Mouse (Mus musculus): ENCODE data around the gene Khsrp. TPM values are rescaled to one million over a fixed set of nuclear protein-coding genes. Genes with fewer than 3 reads are reported as not detected.
A peak's percentile ranks its signal among the peaks of the same experiment; 100 is the strongest.

Gene Khsrp
- polyA plus RNA-seq, 1 experiment from 2014 or later = 44.9 TPM

DNA sequence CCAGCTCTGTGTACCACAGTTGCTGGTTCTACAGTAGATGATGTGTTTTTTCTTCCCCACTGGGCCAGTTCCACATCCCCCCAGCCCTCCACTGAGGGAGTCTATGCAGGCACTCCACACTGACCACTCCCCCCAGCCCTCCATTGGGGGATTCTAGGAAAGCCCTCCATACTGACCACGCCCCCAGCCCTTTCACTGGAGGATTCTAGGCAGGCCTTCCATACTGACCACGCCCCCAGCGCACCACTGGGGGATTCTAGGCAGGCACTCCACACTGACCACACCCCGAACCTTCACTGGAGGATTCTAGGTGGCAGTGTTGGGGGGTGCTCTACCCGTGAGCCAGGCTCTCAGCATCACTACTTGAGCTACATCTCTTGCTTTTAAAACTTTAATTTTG, 16.1 kb upstream of the Khsrp start:
- Histone ChIP-seq H3K27me3 (ENCODE audit: control insufficient read depth, insufficient read depth, low read length) (no peaks in the 10 kb centered on the region), H3K9me3 (ENCODE audit: control insufficient read depth, low read length) (no peaks in the 10 kb centered on the region), H3K4me3 (ENCODE audit: low read depth, low read length) (no peak overlapping the region), H3K9ac (ENCODE audit: low read length) (no peak overlapping the region), H3K4me2 (no peak overlapping the region), H3K27ac (ENCODE audit: low read depth, low read length) (no peak overlapping the region), H3K4me1 (ENCODE audit: control insufficient read depth, insufficient read depth, low read length) (no peaks in the 10 kb centered on the region), H3K36me3 (ENCODE audit: control insufficient read depth, insufficient read depth, low read length) (peaks cover 5% of the 10 kb centered on the region; the same call in 1 of the 2 replicates)
- DNase-seq (ENCODE audit: low spot score, missing footprints) (no peak), ATAC-seq (ENCODE audit: low FRiP score) (peak; percentile 43; the same call in 1 of the 2 replicates)
- WGBS = 38% methylated on average over 5 of the region's 5 CpGs

DNA sequence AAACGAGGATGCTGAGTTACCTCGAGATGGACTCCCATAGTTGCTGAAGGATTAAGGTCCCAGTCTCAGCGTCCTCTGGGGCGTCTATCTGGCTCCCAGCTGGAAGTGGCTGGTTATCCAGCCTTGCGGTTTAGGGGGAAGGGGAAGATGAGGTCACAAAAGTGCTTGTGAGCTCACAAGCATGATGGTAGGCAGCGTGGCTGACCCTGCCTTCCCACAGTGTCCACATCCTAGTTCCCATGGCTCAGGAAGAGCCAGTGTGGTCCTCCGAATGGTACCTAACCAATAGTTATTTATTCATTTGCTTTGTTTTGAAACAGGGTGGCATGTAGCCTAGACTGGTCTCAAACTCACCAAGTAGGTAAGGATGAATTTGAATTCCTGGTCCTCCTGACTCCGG, 10.2 kb upstream of the Khsrp start, which contains the start of gene Slc25a41:
Gene Slc25a41 (minus strand): TSS at position 101 of the 400 bp plus-strand sequence.
- Histone ChIP-seq H3K4me2 (no peak within 1 kb of the TSS), H3K9ac (ENCODE audit: low read length) (no peak within 1 kb of the TSS), H3K4me1 (ENCODE audit: control insufficient read depth, insufficient read depth, low read length) (no peaks in the 10 kb centered on the region), H3K36me3 (ENCODE audit: control insufficient read depth, insufficient read depth, low read length) (no peaks in the 10 kb centered on the region), H3K4me3 (ENCODE audit: low read depth, low read length) (no peak within 1 kb of the TSS), H3K27ac (ENCODE audit: low read depth, low read length) (no peak within 1 kb of the TSS), H3K27me3 (ENCODE audit: control insufficient read depth, insufficient read depth, low read length) (no peaks in the 10 kb centered on the region), H3K9me3 (ENCODE audit: control insufficient read depth, low read length) (no peaks in the 10 kb centered on the region)
- ATAC-seq (ENCODE audit: low FRiP score) = no peak
- 72% methylated on average over 8 of the region's 8 CpGs for WGBS
- peak; percentile 65 for DNase-seq (ENCODE audit: low spot score, missing footprints)

DNA sequence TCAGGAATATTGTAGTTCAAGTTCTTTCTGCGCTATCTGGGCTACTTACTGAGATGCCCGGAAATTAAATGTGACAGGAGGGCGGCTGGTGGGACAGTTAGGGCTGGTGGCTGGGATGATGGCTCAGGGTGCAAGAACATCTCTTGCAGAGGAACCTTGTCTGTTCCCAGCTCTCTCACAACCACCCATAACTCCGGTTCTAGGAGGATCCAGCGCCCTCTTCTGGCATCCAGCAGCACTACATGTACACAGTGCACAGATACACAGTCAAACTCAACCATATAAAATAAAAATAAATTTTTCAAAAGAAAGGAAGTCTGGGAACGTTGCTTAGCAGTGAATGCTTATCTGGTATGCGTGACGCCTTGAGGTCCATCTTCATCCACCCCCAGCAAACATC, 7.7 kb upstream of the Khsrp start:
- WGBS = 39% methylated on average over 8 of the region's 8 CpGs
- H3K9me3 ChIP-seq (ENCODE audit: control insufficient read depth, low read length) = no peaks in the 10 kb centered on the region
- DNase-seq (ENCODE audit: low spot score, missing footprints) (no peak), ATAC-seq (ENCODE audit: low FRiP score) (no peak)
- no peak overlapping the region for H3K9ac ChIP-seq (ENCODE audit: low read length)
- H3K4me1 ChIP-seq (ENCODE audit: control insufficient read depth, insufficient read depth, low read length) = no peaks in the 10 kb centered on the region
- H3K27ac ChIP-seq (ENCODE audit: low read depth, low read length) = no peak overlapping the region
- no peak overlapping the region for H3K4me2 ChIP-seq
- no peaks in the 10 kb centered on the region for H3K27me3 ChIP-seq (ENCODE audit: control insufficient read depth, insufficient read depth, low read length)
- H3K4me3 ChIP-seq (ENCODE audit: low read depth, low read length) = no peak overlapping the region
- H3K36me3 ChIP-seq (ENCODE audit: control insufficient read depth, insufficient read depth, low read length) = no peaks in the 10 kb centered on the region

DNA sequence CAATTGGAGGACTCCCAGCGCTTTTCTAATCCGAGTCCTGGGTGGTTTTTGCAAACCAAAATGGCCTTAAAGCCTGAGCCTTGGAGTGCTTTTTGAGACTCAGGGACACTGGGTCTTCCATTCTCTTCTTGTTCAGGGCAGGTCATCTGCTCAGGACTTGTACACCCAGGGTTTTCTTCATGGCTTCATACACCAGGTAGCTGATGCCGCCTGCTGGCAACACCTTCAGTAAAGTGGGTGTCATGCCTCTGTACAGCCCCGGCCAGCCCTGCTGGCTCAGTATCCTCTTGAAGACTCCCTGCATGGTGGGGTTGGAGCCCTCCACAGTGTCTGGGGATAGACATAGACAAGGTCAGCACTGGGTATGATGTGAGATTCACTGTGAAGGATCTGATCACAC, 1.5 kb upstream of the Khsrp start:
- no peak for ATAC-seq (ENCODE audit: low FRiP score)
- no peaks in the 10 kb centered on the region for H3K9me3 ChIP-seq (ENCODE audit: control insufficient read depth, low read length)
- no peak overlapping the region for H3K27ac ChIP-seq (ENCODE audit: low read depth, low read length)
- H3K9ac ChIP-seq (ENCODE audit: low read length) = no peak overlapping the region
- 0 out of 2 replicates have a peak overlapping the region, but pooled peaks have one; percentile 49 for H3K4me2 ChIP-seq
- WGBS = 77% methylated on average over 4 of the region's 4 CpGs
- H3K27me3 ChIP-seq (ENCODE audit: control insufficient read depth, insufficient read depth, low read length) = no peaks in the 10 kb centered on the region
- peaks cover 1% of the 10 kb centered on the region for H3K36me3 ChIP-seq (ENCODE audit: control insufficient read depth, insufficient read depth, low read length)
- no peak for DNase-seq (ENCODE audit: low spot score, missing footprints)
- peaks cover 14% of the 10 kb centered on the region for H3K4me1 ChIP-seq (ENCODE audit: control insufficient read depth, insufficient read depth, low read length)
- H3K4me3 ChIP-seq (ENCODE audit: low read depth, low read length) = no peak overlapping the region

DNA sequence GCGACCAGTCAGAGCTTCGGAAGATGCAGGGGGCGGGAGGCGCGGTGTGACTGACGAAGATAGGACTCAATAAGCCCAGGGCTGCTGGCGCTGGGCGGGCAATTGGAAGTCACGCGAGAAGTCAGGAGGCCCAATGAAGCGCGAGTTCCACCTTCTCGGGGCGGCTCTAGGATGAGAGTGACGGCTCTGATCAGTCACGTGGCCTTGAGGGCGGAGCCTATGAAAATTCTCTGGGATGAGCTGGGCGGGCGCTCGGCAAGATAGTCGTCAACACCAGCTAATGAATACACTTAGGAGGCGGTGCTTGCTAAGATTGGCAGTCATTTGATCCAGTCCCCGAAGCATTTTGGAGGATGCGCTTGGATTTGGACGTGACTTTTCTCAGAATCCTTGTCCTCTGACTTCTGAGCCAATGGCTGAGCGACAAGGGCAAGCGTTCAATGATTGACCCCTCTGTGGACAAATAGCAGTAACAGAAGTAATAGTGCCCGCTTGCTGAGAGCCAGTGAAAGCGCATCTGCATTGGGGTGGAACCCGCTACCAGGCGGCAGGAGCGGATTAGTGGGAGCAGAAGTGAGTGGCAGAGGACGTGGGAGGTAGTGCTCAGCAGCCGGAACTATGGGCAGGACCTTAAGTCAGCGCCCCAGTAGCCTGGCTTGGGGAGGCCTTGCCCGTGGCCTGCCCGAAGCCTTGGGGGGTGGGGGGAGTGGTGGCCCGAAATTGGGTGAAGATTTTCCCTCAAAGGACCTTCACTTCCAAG, 519 bp upstream of the Khsrp start:
- H3K4me2 ChIP-seq = peak overlapping the region; percentile 49
- WGBS = under 1% methylated on average over 38 of the region's 38 CpGs
- peak; percentile 99 for DNase-seq (ENCODE audit: low spot score, missing footprints)
- peak; percentile 98 for ATAC-seq (ENCODE audit: low FRiP score)
- H3K4me1 ChIP-seq (ENCODE audit: control insufficient read depth, insufficient read depth, low read length) = peaks cover 14% of the 10 kb centered on the region
- peak overlapping the region; percentile 95 for H3K4me3 ChIP-seq (ENCODE audit: low read depth, low read length)
- H3K9ac ChIP-seq (ENCODE audit: low read length) = peak overlapping the region; percentile 60
- H3K36me3 ChIP-seq (ENCODE audit: control insufficient read depth, insufficient read depth, low read length) = peaks cover 10% of the 10 kb centered on the region
- no peaks in the 10 kb centered on the region for H3K9me3 ChIP-seq (ENCODE audit: control insufficient read depth, low read length)
- H3K27ac ChIP-seq (ENCODE audit: low read depth, low read length) = peak overlapping the region; percentile 63
- H3K27me3 ChIP-seq (ENCODE audit: control insufficient read depth, insufficient read depth, low read length) = no peaks in the 10 kb centered on the region

DNA sequence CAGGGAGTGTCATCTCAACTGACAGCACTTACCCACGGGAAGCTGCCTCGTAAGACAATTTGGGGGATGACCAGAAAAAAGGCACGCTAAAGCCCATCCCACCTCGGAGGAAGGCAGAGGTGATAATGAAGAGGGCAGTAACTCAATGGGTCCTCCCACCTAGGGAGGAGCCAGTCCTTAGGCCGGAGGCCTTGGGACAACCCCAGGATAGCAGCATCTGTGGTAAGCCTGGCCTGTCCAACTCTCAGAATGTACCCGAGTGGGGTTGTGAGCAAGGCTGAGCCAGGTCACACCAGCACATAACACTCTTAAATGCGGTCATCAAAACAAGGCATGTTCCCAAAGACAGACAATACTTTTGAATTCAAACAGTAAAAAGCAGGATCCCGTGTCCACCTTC, 1.6 kb downstream of the Khsrp start:
- H3K9me3 ChIP-seq (ENCODE audit: control insufficient read depth, low read length) = no peaks in the 10 kb centered on the region

DNA sequence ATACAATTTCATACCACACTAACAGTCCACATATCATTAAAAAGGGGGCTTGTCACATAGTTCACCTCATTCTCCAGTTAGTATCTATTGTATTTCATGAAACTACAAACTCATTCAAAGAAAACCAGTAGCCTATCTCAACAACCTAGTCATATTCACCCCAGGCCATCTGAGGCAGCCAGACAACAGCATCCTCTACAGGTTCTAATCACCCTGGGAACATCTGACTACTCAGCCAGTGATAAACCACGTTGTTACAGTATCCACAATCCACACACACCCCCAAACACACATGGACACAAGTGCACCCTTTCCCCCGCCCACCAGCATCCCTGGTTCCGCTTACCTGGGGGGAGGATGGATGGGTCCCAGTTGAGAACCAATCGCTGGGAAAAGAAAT, 3.9 kb downstream of the Khsrp start:
- DNase-seq (ENCODE audit: low spot score, missing footprints) = no peak
- Histone ChIP-seq H3K4me1 (ENCODE audit: control insufficient read depth, insufficient read depth, low read length) (peaks cover 12% of the 10 kb centered on the region), H3K27ac (ENCODE audit: low read depth, low read length) (no peak overlapping the region), H3K4me3 (ENCODE audit: low read depth, low read length) (no peak overlapping the region), H3K9ac (ENCODE audit: low read length) (no peak overlapping the region), H3K4me2 (no peak overlapping the region), H3K36me3 (ENCODE audit: control insufficient read depth, insufficient read depth, low read length) (peaks cover 43% of the 10 kb centered on the region), H3K9me3 (ENCODE audit: control insufficient read depth, low read length) (no peaks in the 10 kb centered on the region), H3K27me3 (ENCODE audit: control insufficient read depth, insufficient read depth, low read length) (no peaks in the 10 kb centered on the region)
- WGBS = 91% methylated on average over 4 of the region's 4 CpGs
- no peak for ATAC-seq (ENCODE audit: low FRiP score)

More for the DNA sequence above, 1.6 kb downstream of the Khsrp start:
- H3K4me3 ChIP-seq (ENCODE audit: low read depth, low read length) = peak overlapping the region; percentile 95
- no peak for ATAC-seq (ENCODE audit: low FRiP score)
- WGBS = 54% methylated on average over 8 of the region's 8 CpGs
- H3K27ac ChIP-seq (ENCODE audit: low read depth, low read length) = no peak overlapping the region
- no peaks in the 10 kb centered on the region for H3K27me3 ChIP-seq (ENCODE audit: control insufficient read depth, insufficient read depth, low read length)
- H3K9ac ChIP-seq (ENCODE audit: low read length) = peak overlapping the region; percentile 96
- peaks cover 22% of the 10 kb centered on the region for H3K36me3 ChIP-seq (ENCODE audit: control insufficient read depth, insufficient read depth, low read length)
- no peak for DNase-seq (ENCODE audit: low spot score, missing footprints)
- peak overlapping the region; percentile 88 for H3K4me2 ChIP-seq
- peaks cover 14% of the 10 kb centered on the region for H3K4me1 ChIP-seq (ENCODE audit: control insufficient read depth, insufficient read depth, low read length)

DNA sequence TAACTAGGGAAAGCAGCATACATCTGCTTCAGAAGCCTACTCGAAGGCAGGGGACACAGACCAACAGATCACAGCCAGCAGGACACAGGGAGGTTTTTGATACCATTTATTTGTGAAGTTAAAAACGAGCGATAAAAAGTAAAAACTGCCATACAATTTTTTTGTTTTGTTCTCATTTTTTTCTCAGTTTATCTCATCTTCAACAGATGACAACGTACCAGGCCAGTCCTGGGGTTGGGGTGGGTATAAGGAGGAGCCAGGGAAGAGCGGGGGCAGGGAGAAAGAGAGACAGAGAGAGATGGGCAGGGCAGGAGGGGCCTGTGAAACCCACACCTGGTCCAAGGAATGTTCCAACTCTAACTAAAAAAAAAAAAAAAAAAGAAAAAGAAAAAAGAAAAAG, 10.4 kb downstream of the Khsrp start:
- DNase-seq (ENCODE audit: low spot score, missing footprints) (no peak), ATAC-seq (ENCODE audit: low FRiP score) (no peak)
- H3K4me3 ChIP-seq (ENCODE audit: low read depth, low read length) = no peak overlapping the region
- H3K27ac ChIP-seq (ENCODE audit: low read depth, low read length) = no peak overlapping the region
- no peaks in the 10 kb centered on the region for H3K9me3 ChIP-seq (ENCODE audit: control insufficient read depth, low read length)
- 94% methylated on average over 5 of the region's 5 CpGs for WGBS
- no peak overlapping the region for H3K9ac ChIP-seq (ENCODE audit: low read length)
- no peak overlapping the region for H3K4me2 ChIP-seq
- H3K4me1 ChIP-seq (ENCODE audit: control insufficient read depth, insufficient read depth, low read length) = no peaks in the 10 kb centered on the region
- H3K27me3 ChIP-seq (ENCODE audit: control insufficient read depth, insufficient read depth, low read length) = no peaks in the 10 kb centered on the region
- peaks cover 40% of the 10 kb centered on the region for H3K36me3 ChIP-seq (ENCODE audit: control insufficient read depth, insufficient read depth, low read length)

DNA sequence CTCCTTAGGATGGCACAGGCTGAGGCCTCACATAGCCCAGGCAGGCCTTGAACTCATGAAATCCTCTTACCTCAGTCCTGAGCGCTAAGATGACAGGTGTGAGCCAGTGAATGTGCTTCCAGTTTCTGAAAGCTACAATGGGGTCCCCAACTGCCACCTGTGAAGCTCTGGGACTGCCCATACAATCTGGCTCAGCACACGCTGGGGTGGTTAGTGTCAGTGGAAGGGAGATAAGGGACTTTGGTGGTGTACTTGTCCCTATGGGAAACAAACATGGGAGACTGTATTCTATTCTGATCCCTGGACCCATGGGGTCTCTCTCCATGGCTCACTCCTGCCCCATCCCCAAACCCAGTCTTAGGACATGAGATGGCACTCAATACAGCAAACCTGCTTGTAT, 11.6 kb downstream of the Khsrp start:
- H3K27ac ChIP-seq (ENCODE audit: low read depth, low read length) = no peak overlapping the region
- H3K4me2 ChIP-seq = no peak overlapping the region
- ATAC-seq (ENCODE audit: low FRiP score) (no peak), DNase-seq (ENCODE audit: low spot score, missing footprints) (no peak)
- peaks cover 29% of the 10 kb centered on the region for H3K36me3 ChIP-seq (ENCODE audit: control insufficient read depth, insufficient read depth, low read length)
- H3K9ac ChIP-seq (ENCODE audit: low read length) = no peak overlapping the region
- WGBS = 84% methylated on average over 2 of the region's 2 CpGs
- H3K27me3 ChIP-seq (ENCODE audit: control insufficient read depth, insufficient read depth, low read length) = no peaks in the 10 kb centered on the region
- H3K4me3 ChIP-seq (ENCODE audit: low read depth, low read length) = no peak overlapping the region
- no peaks in the 10 kb centered on the region for H3K9me3 ChIP-seq (ENCODE audit: control insufficient read depth, low read length)
- no peaks in the 10 kb centered on the region for H3K4me1 ChIP-seq (ENCODE audit: control insufficient read depth, insufficient read depth, low read length)
